Mouse (Mus musculus) liver, embryonic 11.5 days (tissue): Measurements from ENCODE around the gene Plxnc1. TPM values are rescaled to one million over a fixed set of nuclear protein-coding genes. Genes with fewer than 3 reads are reported as not detected.

ENCODE experiments used
- ATAC-seq: fragments of 200-750 bp; cut with Nextera tagmentation; replicated peaks from 2 replicates; pipeline ENCODE4 v1.8.0; 2017; ENCODE audit warnings: moderate number of reproducible peaks, mild to moderate bottlenecking, moderate TSS enrichment, moderate library complexity; ENCODE audit not compliant: low FRiP score
- DNase-seq: peaks from one replicate; pipeline ENCODE4 v3.0.0-alpha.2; 2017; ENCODE audit warnings: low spot score
- H3K27ac ChIP-seq: fragments of 300-500 bp; sonication (generic); 2 replicates; pipeline ENCODE4 v1.5.1; 2014; ENCODE audit warnings: mild to moderate bottlenecking, low read depth, low read length, control low read depth
- H3K27me3 ChIP-seq: fragments of 300-500 bp; sonication (generic); replicated peaks from 2 replicates; pipeline ENCODE4 v1.6.1; 2014; ENCODE audit warnings: low read length, mixed read lengths; ENCODE audit not compliant: control insufficient read depth, insufficient read depth
- H3K36me3 ChIP-seq: fragments of 300-500 bp; sonication (generic); 2 replicates; pipeline ENCODE4 v1.6.1; 2014; ENCODE audit warnings: mild to moderate bottlenecking, low read length, moderate library complexity, mixed read lengths; ENCODE audit not compliant: control insufficient read depth, insufficient read depth
- H3K4me1 ChIP-seq: fragments of 300-500 bp; sonication (generic); replicated peaks from 2 replicates; pipeline ENCODE4 v1.6.1; 2014; ENCODE audit warnings: low read length, mixed read lengths; ENCODE audit not compliant: control insufficient read depth, insufficient read depth
- H3K4me2 ChIP-seq: fragments of 300-500 bp; sonication (generic); 2 replicates; pipeline ENCODE4 v1.6.1; 2014; ENCODE audit warnings: mild to moderate bottlenecking, control low read depth, moderate library complexity
- H3K4me3 ChIP-seq: fragments of 300-500 bp; sonication (generic); 2 replicates; pipeline ENCODE4 v1.5.1; 2014; ENCODE audit warnings: low read depth, low read length, control low read depth
- H3K9ac ChIP-seq: fragments of 300-500 bp; sonication (generic); 2 replicates; pipeline ENCODE4 v1.6.1; 2014; ENCODE audit warnings: low read depth, low read length, control low read depth
- H3K9me3 ChIP-seq: fragments of 300-500 bp; sonication (generic); 2 replicates; pipeline ENCODE4 v1.6.1; 2016; ENCODE audit warnings: low read length, inconsistent platforms, mixed read lengths; ENCODE audit not compliant: control insufficient read depth
- WGBS: fragments of 180-500 bp; shearing (Covaris S2); extraction: QIAGEN DNeasy Blood & Tissue Kit; methylation state at CpG from one replicate; pipeline ENCODE4 v1.1.7; 2014; 5-methylcytosine and 5-hydroxymethylcytosine counted together
- polyA plus RNA-seq: library from polyadenylated mRNA; unstranded; fragments of >200 nt; fragmentation: Nextera tagmentation; extraction: Ambion mirVana; gene quantifications from 2 replicates; pipeline ENCODE4 v1.2.1, GENCODE M21; 2014

The Plxnc1 gene
- polyA plus RNA-seq, 1 experiment from 2014 or later: 6.0 TPM

DNA sequence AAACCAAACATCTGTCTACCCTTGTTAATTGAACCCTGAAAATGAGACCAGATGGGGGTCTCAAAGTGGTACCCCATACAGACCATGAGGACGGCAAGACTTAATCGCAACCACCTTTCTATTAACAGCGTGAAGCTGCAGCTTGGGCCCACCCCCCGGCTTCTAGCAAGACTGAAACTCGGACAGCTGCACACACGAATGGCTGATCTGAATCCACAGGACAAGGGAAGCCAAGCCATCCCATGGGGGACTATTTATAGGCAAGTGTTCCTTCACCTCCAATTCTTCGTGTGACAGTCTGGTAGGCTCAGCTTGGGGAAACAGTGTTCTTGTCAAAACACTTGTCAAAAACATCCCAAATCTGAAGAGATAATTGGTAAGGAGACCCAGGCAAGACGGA is 24.1 kb downstream of the Plxnc1 start:
- no peaks in the 10 kb centered on the region for H3K36me3 ChIP-seq
- H3K27ac ChIP-seq: no peak overlapping the region
- peaks cover 60% of the 10 kb centered on the region for H3K4me1 ChIP-seq
- no peak for DNase-seq
- no peak overlapping the region for H3K9ac ChIP-seq
- 81% methylated on average over 8 of the region's 8 CpGs for WGBS
- ATAC-seq: no peak
- no peaks in the 10 kb centered on the region for H3K27me3 ChIP-seq
- no peaks in the 10 kb centered on the region for H3K9me3 ChIP-seq
- H3K4me3 ChIP-seq: no peak overlapping the region
- H3K4me2 ChIP-seq: peak overlapping the region; percentile 61; the same call in 1 of the 2 replicates

GRCm38 (mm10) chr10:94919960-94920359 is 24.7 kb downstream of the Plxnc1 start:
- WGBS: 46% methylated on average over 2 of the region's 2 CpGs

GRCm38 (mm10) chr10:94919552-94919951 is 25.1 kb downstream of the Plxnc1 start:
- H3K4me1 ChIP-seq: peaks cover 52% of the 10 kb centered on the region
- no peaks in the 10 kb centered on the region for H3K27me3 ChIP-seq
- no peaks in the 10 kb centered on the region for H3K9me3 ChIP-seq
- peak; percentile 56 for DNase-seq
- H3K4me2 ChIP-seq: peak overlapping the region; percentile 61
- ATAC-seq: peak; percentile 78
- H3K36me3 ChIP-seq: no peaks in the 10 kb centered on the region
- 38% methylated on average over 12 of the region's 12 CpGs for WGBS
- peak overlapping the region; percentile 70 for H3K27ac ChIP-seq
- H3K9ac ChIP-seq: peak overlapping the region; percentile 60
- peak overlapping the region; percentile 33 for H3K4me3 ChIP-seq

More at GRCm38 (mm10) chr10:94919960-94920359, 24.7 kb downstream of the Plxnc1 start:
- H3K4me3 ChIP-seq: peak overlapping the region; percentile 33
- no peaks in the 10 kb centered on the region for H3K36me3 ChIP-seq
- H3K27me3 ChIP-seq: no peaks in the 10 kb centered on the region
- H3K9me3 ChIP-seq: no peaks in the 10 kb centered on the region
- H3K4me1 ChIP-seq: peaks cover 56% of the 10 kb centered on the region
- H3K4me2 ChIP-seq: peak overlapping the region; percentile 61
- DNase-seq (peak; percentile 32), ATAC-seq (peak; percentile 52)
- peak overlapping the region; percentile 60 for H3K9ac ChIP-seq
- peak overlapping the region; percentile 70; the same call in 1 of the 2 replicates for H3K27ac ChIP-seq

GRCm38 (mm10) chr10:94918618-94919017 is 26.0 kb downstream of the Plxnc1 start:
- Histone ChIP-seq H3K27ac (0 out of 2 replicates have a peak overlapping the region, but pooled peaks have one; percentile 70), H3K9ac (peak overlapping the region; percentile 60), H3K9me3 (no peaks in the 10 kb centered on the region), H3K36me3 (no peaks in the 10 kb centered on the region), H3K4me1 (peaks cover 45% of the 10 kb centered on the region), H3K4me2 (peak overlapping the region; percentile 61), H3K27me3 (no peaks in the 10 kb centered on the region), H3K4me3 (peak overlapping the region; percentile 33; the same call in 1 of the 2 replicates)
- WGBS: 72% methylated on average over 7 of the region's 7 CpGs
- DNase-seq (no peak), ATAC-seq (no peak)

DNA sequence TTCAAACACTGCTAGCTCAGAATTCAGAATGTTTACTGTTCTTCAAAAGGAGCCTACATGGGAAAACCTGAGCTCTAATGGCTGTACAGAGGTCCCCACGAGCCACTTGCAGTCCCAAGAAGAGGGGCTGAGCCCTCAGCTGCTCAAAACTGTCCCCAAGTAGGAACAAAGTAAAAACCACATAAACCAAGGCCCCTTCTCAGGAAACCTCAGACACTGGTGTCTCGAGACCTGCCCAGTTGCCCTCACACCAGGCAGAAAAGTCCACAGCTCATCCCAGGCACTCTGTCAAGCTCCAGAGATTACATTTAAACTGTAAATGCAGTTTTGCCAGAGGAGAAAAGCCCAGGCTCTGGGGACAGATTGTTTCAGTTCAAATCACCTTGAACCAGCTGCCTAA is 26.6 kb downstream of the Plxnc1 start:
- Histone ChIP-seq H3K4me3 (no peak overlapping the region), H3K9me3 (no peaks in the 10 kb centered on the region), H3K27me3 (no peaks in the 10 kb centered on the region), H3K36me3 (no peaks in the 10 kb centered on the region), H3K27ac (peak overlapping the region; percentile 68), H3K9ac (peak overlapping the region; percentile 36; the same call in 1 of the 2 replicates), H3K4me1 (peaks cover 42% of the 10 kb centered on the region), H3K4me2 (peak overlapping the region; percentile 16; the same call in 1 of the 2 replicates)
- 36% methylated on average over 2 of the region's 2 CpGs for WGBS
- no peak for ATAC-seq
- DNase-seq: no peak

DNA sequence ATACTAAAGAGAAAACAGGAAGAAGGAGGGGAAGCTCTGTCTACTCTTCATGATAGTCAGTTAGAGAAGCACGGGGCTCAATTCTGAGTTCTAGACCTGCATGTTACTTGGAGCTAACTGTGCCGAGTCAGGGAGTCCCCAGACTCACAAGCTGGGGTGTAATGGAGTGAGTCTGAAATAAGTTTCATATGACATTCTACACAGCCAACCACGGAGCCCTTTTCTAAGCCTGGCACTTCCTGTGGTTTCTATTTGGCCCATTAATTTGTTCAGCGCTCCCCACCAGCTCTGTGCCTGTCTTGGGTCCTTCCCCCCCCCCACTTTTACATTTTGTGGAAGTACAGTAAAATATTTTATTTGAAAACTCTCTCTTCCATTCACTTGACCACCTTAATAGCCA is 27.3 kb downstream of the Plxnc1 start:
- no peaks in the 10 kb centered on the region for H3K27me3 ChIP-seq
- H3K36me3 ChIP-seq: no peaks in the 10 kb centered on the region
- WGBS: 47% methylated on average over 4 of the region's 4 CpGs
- ATAC-seq (no peak), DNase-seq (no peak)
- peak overlapping the region; percentile 18; the same call in 1 of the 2 replicates for H3K4me2 ChIP-seq
- no peaks in the 10 kb centered on the region for H3K9me3 ChIP-seq
- H3K4me3 ChIP-seq: no peak overlapping the region
- H3K27ac ChIP-seq: peak overlapping the region; percentile 68
- H3K9ac ChIP-seq: no peak overlapping the region
- H3K4me1 ChIP-seq: peaks cover 41% of the 10 kb centered on the region

DNA sequence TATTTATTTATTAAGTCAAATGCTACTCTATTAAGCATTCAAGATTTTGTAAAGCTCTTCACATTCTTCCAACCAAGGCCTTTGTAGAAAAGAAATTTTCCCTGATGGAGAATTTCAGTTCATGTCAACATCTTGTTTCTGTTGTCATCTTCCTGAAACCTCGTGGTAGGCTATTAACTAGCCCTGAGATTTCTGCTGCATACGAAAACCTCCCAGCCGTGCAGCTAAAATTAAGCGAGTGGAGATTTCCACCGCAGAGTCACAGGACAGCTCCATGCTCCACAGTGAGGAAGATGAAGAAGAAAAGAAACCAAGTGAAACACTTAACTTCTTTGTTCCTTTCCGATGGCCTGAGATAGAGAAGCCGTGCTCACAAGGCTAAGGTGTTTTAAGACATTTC is 28.0 kb downstream of the Plxnc1 start:
- DNase-seq: no peak
- peaks cover 37% of the 10 kb centered on the region for H3K4me1 ChIP-seq

GRCm38 (mm10) chr10:94915746-94916145 is 28.9 kb downstream of the Plxnc1 start:
- Histone ChIP-seq H3K9me3 (no peaks in the 10 kb centered on the region), H3K4me1 (peaks cover 34% of the 10 kb centered on the region), H3K36me3 (no peaks in the 10 kb centered on the region), H3K4me3 (no peak overlapping the region), H3K27me3 (no peaks in the 10 kb centered on the region), H3K27ac (no peak overlapping the region), H3K4me2 (no peak overlapping the region), H3K9ac (no peak overlapping the region)
- WGBS: 83% methylated on average over 6 of the region's 6 CpGs
- DNase-seq (no peak), ATAC-seq (no peak)

More for the DNA sequence above, 28.0 kb downstream of the Plxnc1 start:
- Histone ChIP-seq H3K4me2 (no peak overlapping the region), H3K27ac (no peak overlapping the region), H3K9me3 (no peaks in the 10 kb centered on the region), H3K9ac (no peak overlapping the region), H3K27me3 (no peaks in the 10 kb centered on the region), H3K36me3 (no peaks in the 10 kb centered on the region), H3K4me3 (no peak overlapping the region)
- no peak for ATAC-seq
- 88% methylated on average over 7 of the region's 7 CpGs for WGBS

DNA sequence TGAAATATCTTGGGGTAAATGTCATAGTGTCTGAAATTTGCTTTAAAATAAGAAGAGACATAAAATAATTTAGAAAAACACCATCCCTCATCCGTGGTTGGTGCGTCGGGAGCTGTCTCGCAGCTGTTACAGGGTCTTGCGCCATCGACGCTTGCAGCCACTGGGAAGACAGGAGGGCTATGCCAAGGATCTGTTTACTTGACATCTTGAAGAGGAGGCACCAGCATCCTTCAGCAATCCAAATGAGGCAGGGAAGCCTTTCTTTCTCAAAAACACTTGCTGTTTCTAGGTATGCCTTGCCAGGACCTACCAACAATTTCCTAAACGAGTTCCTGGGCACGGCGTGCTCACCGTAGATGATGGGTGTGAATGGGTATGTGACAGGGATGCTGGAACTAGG is 30.6 kb downstream of the Plxnc1 start:
- Histone ChIP-seq H3K36me3 (no peaks in the 10 kb centered on the region), H3K9me3 (no peaks in the 10 kb centered on the region), H3K27me3 (no peaks in the 10 kb centered on the region), H3K4me1 (peaks cover 27% of the 10 kb centered on the region), H3K27ac (no peak overlapping the region), H3K9ac (no peak overlapping the region), H3K4me3 (no peak overlapping the region), H3K4me2 (no peak overlapping the region)
- DNase-seq (no peak), ATAC-seq (no peak)
- 88% methylated on average over 11 of the region's 11 CpGs for WGBS
